Mouse (Mus musculus) gastrocnemius, adult 18-20 months (tissue): ENCODE data around the gene Sept12. TPM values are rescaled to one million over a fixed set of nuclear protein-coding genes. Genes with fewer than 3 reads are reported as not detected.

Source experiments
- DNase-seq: peaks from one replicate; pipeline ENCODE4 v3.0.0; 2021; ENCODE audit warnings: low spot score
- total RNA-seq, 2 experiments: library from RNA; stranded (reverse); gene quantifications; 2 replicates each; pipeline ENCODE4 v1.2.3; 2021

Sept12 gene
- total RNA-seq, 2 experiments from 2014 or later = not detected

- DNase-seq = no peak
Observed at GRCm38 (mm10) chr16:4976180-4976579, 21.5 kb downstream of the Sept12 start.

- no peak for DNase-seq
Observed at GRCm38 (mm10) chr16:4974521-4974920, 23.1 kb downstream of the Sept12 start.

- no peak for DNase-seq
Observed at GRCm38 (mm10) chr16:4971626-4972025, 26.0 kb downstream of the Sept12 start.

- no peak for DNase-seq
Observed at GRCm38 (mm10) chr16:4969055-4969843, 28.4 kb downstream of the Sept12 start.

GRCm38 (mm10) chr16:4968426-4968825 is 29.2 kb downstream of the Sept12 start:
- no peak for DNase-seq

- no peak for DNase-seq
Observed at GRCm38 (mm10) chr16:4965392-4966129, 32.1 kb downstream of the Sept12 start.

GRCm38 (mm10) chr16:4964731-4965391 is 32.8 kb downstream of the Sept12 start:
- DNase-seq = no peak

- peak; percentile 97 for DNase-seq
Observed at GRCm38 (mm10) chr16:4963797-4964709, 33.6 kb downstream of the Sept12 start, which contains the start of gene Anks3. Gene Anks3, minus strand, starts transcription at chr16:4964205.

- DNase-seq = no peak
Observed at GRCm38 (mm10) chr16:4963346-4963745, 34.3 kb downstream of the Sept12 start.

GRCm38 (mm10) chr16:4960260-4960659 is 37.4 kb downstream of the Sept12 start:
- DNase-seq = no peak

- no peak for DNase-seq
Observed at GRCm38 (mm10) chr16:4957446-4957845, 40.2 kb downstream of the Sept12 start.

- DNase-seq = no peak
Observed at GRCm38 (mm10) chr16:4956609-4957008, 41.0 kb downstream of the Sept12 start.

GRCm38 (mm10) chr16:4947378-4947777 is 50.3 kb downstream of the Sept12 start:
- DNase-seq = no peak

- DNase-seq = no peak
Observed at GRCm38 (mm10) chr16:4946155-4946554, 51.5 kb downstream of the Sept12 start.

GRCm38 (mm10) chr16:4945415-4945814 is 52.2 kb downstream of the Sept12 start:
- DNase-seq = no peak

GRCm38 (mm10) chr16:4943431-4943830 is 54.2 kb downstream of the Sept12 start:
- DNase-seq = no peak

GRCm38 (mm10) chr16:4942868-4943267 is 54.8 kb downstream of the Sept12 start:
- no peak for DNase-seq

- DNase-seq = no peak
Observed at GRCm38 (mm10) chr16:4941016-4941415, 56.6 kb downstream of the Sept12 start.

GRCm38 (mm10) chr16:4940311-4940850 is 57.3 kb downstream of the Sept12 start:
- no peak for DNase-seq

GRCm38 (mm10) chr16:4939412-4939811 is 58.2 kb downstream of the Sept12 start:
- DNase-seq = peak; percentile 24

- DNase-seq = peak; percentile 95
Observed at GRCm38 (mm10) chr16:4938989-4939388, 58.7 kb downstream of the Sept12 start.
